Mouse (Mus musculus) cerebellum, adult 2 months (tissue): Measurements from ENCODE around the gene Slc4a1ap. TPM values are rescaled to one million over a fixed set of nuclear protein-coding genes. Genes with fewer than 3 reads are reported as not detected.
A peak's percentile ranks its signal among the peaks of the same experiment; 100 is the strongest.

Experiments used
- DNase-seq, 2 experiments: peaks; one replicate each; pipeline ENCODE4 v3.0.0; 2021
- H3K27ac ChIP-seq: fragments of 200-500 bp; 2 replicates; pipeline ENCODE4 v1.5.1; 2012; ENCODE audit warnings: low read length, control low read depth, inconsistent platforms; ENCODE audit not compliant: insufficient read depth
- H3K27me3 ChIP-seq: fragments of 200-500 bp; 2 replicates; pipeline ENCODE4 v1.6.1; 2012; ENCODE audit warnings: inconsistent platforms, mild to moderate bottlenecking, low read length, moderate library complexity; ENCODE audit not compliant: control insufficient read depth, insufficient read depth
- H3K4me1 ChIP-seq: fragments of 200-500 bp; 2 replicates; pipeline ENCODE4 v1.6.1; 2011; ENCODE audit warnings: low read length; ENCODE audit not compliant: control insufficient read depth, insufficient read depth
- H3K4me3 ChIP-seq: fragments of 200-500 bp; replicated peaks from 2 replicates; pipeline ENCODE3; 2011; ENCODE audit warnings: mild to moderate bottlenecking, low read depth, low read length, control low read depth; ENCODE audit not compliant: insufficient read depth
- CTCF ChIP-seq: fragments of 200-500 bp; IDR thresholded peaks from 2 replicates; pipeline ENCODE4 v1.5.1; 2011; ENCODE audit warnings: low read depth, mild to moderate bottlenecking, control low read depth, low read length, moderate library complexity, borderline replicate concordance; ENCODE audit not compliant: insufficient read depth
- POLR2A ChIP-seq: fragments of 200-500 bp; IDR thresholded peaks from 2 replicates; pipeline ENCODE4 v1.6.1; 2011; ENCODE audit warnings: low read length, control low read depth, borderline replicate concordance; ENCODE audit not compliant: insufficient read depth
- WGBS: fragments of 180-500 bp; shearing (Covaris S2); methylation state at CpG from one replicate; pipeline ENCODE4 v1.1.7; 2018; 5-methylcytosine and 5-hydroxymethylcytosine counted together
- polyA plus RNA-seq: library from polyadenylated mRNA; depleted of rRNA; stranded (reverse); fragments of >200 nt; gene quantifications from 2 replicates; pipeline ENCODE4 v1.2.3, GENCODE M21; 2012

Gene Slc4a1ap
- polyA plus RNA-seq, 1 experiment: 26.3 TPM

- TF ChIP-seq CTCF: no peak
- TF ChIP-seq POLR2A: no peak
- Histone ChIP-seq H3K27me3 (no peaks in the 10 kb centered on the region), H3K27ac (no peak overlapping the region), H3K4me3 (no peak overlapping the region), H3K4me1 (no peaks in the 10 kb centered on the region)
- 45% methylated on average over 14 of the region's 14 CpGs for WGBS
- DNase-seq: no peak
These were observed 63.0 kb downstream of the Slc4a1ap start for GRCm38 (mm10) chr5:31589711-31590319.

- Histone ChIP-seq H3K27ac (no peak overlapping the region), H3K4me1 (no peaks in the 10 kb centered on the region), H3K27me3 (no peaks in the 10 kb centered on the region), H3K4me3 (no peak overlapping the region)
- WGBS: 94% methylated on average over 7 of the region's 7 CpGs
- TF ChIP-seq POLR2A (no peak), CTCF (no peak)
- DNase-seq: no peak
These were observed 64.3 kb downstream of the Slc4a1ap start for GRCm38 (mm10) chr5:31591122-31591521.

GRCm38 (mm10) chr5:31595868-31596267, 69.1 kb downstream of the Slc4a1ap start:
- Histone ChIP-seq H3K27me3 (no peaks in the 10 kb centered on the region), H3K4me3 (no peak overlapping the region), H3K27ac (no peak overlapping the region), H3K4me1 (0 out of 2 replicates have a peak, but pooled peaks cover 3% of the 10 kb centered on the region)
- TF ChIP-seq CTCF: no peak
- WGBS: 67% methylated on average over 4 of the region's 4 CpGs
- no peak for DNase-seq

GRCm38 (mm10) chr5:31596481-31597429, 70.0 kb downstream of the Slc4a1ap start, which contains the start of gene Mrpl33:
Gene Mrpl33 (plus strand): TSS chr5:31596935.
- Histone ChIP-seq H3K27me3 (no peaks in the 10 kb centered on the region), H3K27ac (peak within 1 kb of the TSS; percentile 15; the same call in 1 of the 2 replicates), H3K4me1 (0 out of 2 replicates have a peak, but pooled peaks cover 3% of the 10 kb centered on the region), H3K4me3 (peak within 1 kb of the TSS; percentile 51)
- peak; percentile 60 to 66 for DNase-seq
- TF ChIP-seq POLR2A: no peak
- peak; percentile 29; the same call in 1 of the 2 replicates for TF ChIP-seq CTCF
- 10% methylated on average over 26 of the region's 26 CpGs for WGBS

- Histone ChIP-seq H3K4me1 (0 out of 2 replicates have a peak, but pooled peaks cover 3% of the 10 kb centered on the region), H3K4me3 (no peak overlapping the region), H3K27me3 (no peaks in the 10 kb centered on the region), H3K27ac (no peak overlapping the region)
- TF ChIP-seq CTCF (no peak), POLR2A (no peak)
- no peak for DNase-seq
- WGBS: 75% methylated on average over 6 of the region's 6 CpGs
These were observed 70.7 kb downstream of the Slc4a1ap start for GRCm38 (mm10) chr5:31597430-31597944.

- Histone ChIP-seq H3K27ac (no peak overlapping the region), H3K27me3 (no peaks in the 10 kb centered on the region), H3K4me1 (0 out of 2 replicates have a peak, but pooled peaks cover 3% of the 10 kb centered on the region), H3K4me3 (no peak overlapping the region)
- DNase-seq: no peak
- TF ChIP-seq CTCF (no peak), POLR2A (no peak)
- WGBS: 88% methylated on average over 7 of the region's 7 CpGs
These were observed 71.3 kb downstream of the Slc4a1ap start for GRCm38 (mm10) chr5:31598121-31598520.

- 0 out of 2 replicates have a peak, but pooled peaks have one; percentile 22 for TF ChIP-seq CTCF
- no peak for TF ChIP-seq POLR2A
- DNase-seq: peak in 1 of 2 experiments; percentile 18
- H3K27me3 ChIP-seq: no peaks in the 10 kb centered on the region
- WGBS: 75% methylated on average over 4 of the region's 4 CpGs
- H3K4me3 ChIP-seq: no peak overlapping the region
- H3K4me1 ChIP-seq: 0 out of 2 replicates have a peak, but pooled peaks cover 3% of the 10 kb centered on the region
- no peak overlapping the region for H3K27ac ChIP-seq
These were observed 71.8 kb downstream of the Slc4a1ap start for GRCm38 (mm10) chr5:31598579-31598978.
